Mouse (Mus musculus) limb, embryonic 14.5 days (tissue): ENCODE measurements around the gene Hist2h3c1. TPM values are rescaled to one million over a fixed set of nuclear protein-coding genes. Genes with fewer than 3 reads are reported as not detected.

Experiments used
- ATAC-seq: fragments of 200-750 bp; cut with Nextera tagmentation; 2 replicates; pipeline ENCODE4 v1.8.0; 2017; ENCODE audit warnings: low read depth, moderate number of reproducible peaks, moderate TSS enrichment; ENCODE audit not compliant: low FRiP score
- DNase-seq: peaks from one replicate; pipeline ENCODE4 v3.0.0-alpha.2; 2015; ENCODE audit warnings: low spot score
- H3K27ac ChIP-seq: fragments of 300-500 bp; sonication (generic); replicated peaks from 2 replicates; pipeline ENCODE4 v1.5.1; 2014; ENCODE audit warnings: low read depth, mild to moderate bottlenecking, low read length, moderate library complexity, mixed read lengths
- H3K27me3 ChIP-seq: fragments of 300-500 bp; sonication (generic); 2 replicates; pipeline ENCODE4 v1.6.1; 2014; ENCODE audit warnings: low read length, mixed read lengths; ENCODE audit not compliant: control insufficient read depth, insufficient read depth
- H3K36me3 ChIP-seq: fragments of 300-500 bp; sonication (generic); 2 replicates; pipeline ENCODE4 v1.6.1; 2014; ENCODE audit warnings: mild to moderate bottlenecking, low read length, moderate library complexity, mixed read lengths; ENCODE audit not compliant: control insufficient read depth, insufficient read depth
- H3K4me1 ChIP-seq: fragments of 300-500 bp; sonication (generic); 2 replicates; pipeline ENCODE4 v1.6.1; 2014; ENCODE audit warnings: antibody characterized with exemption, low read length, mixed read lengths; ENCODE audit not compliant: control insufficient read depth, insufficient read depth
- H3K4me2 ChIP-seq: fragments of 300-500 bp; sonication (generic); replicated peaks from 2 replicates; pipeline ENCODE4 v1.6.1; 2014; ENCODE audit warnings: low read depth, mild to moderate bottlenecking, low read length, moderate library complexity; ENCODE audit not compliant: severe bottlenecking
- H3K4me3 ChIP-seq: fragments of 300-500 bp; sonication (generic); replicated peaks from 2 replicates; pipeline ENCODE4 v1.5.1; 2014; ENCODE audit warnings: low read length
- H3K9ac ChIP-seq: fragments of 300-500 bp; sonication (generic); 2 replicates; pipeline ENCODE4 v1.6.1; 2014; ENCODE audit warnings: mild to moderate bottlenecking, low read depth, low read length, moderate library complexity; ENCODE audit not compliant: severe bottlenecking
- H3K9me3 ChIP-seq: fragments of 300-500 bp; sonication (generic); 2 replicates; pipeline ENCODE4 v1.6.1; 2016; ENCODE audit warnings: low read length; ENCODE audit not compliant: control insufficient read depth
- POLR2A ChIP-seq: fragments of 200-500 bp; IDR thresholded peaks from 2 replicates; pipeline ENCODE4 v1.8.0; 2012; ENCODE audit warnings: inconsistent platforms, mild to moderate bottlenecking, moderate library complexity, borderline replicate concordance; ENCODE audit not compliant: insufficient read depth, insufficient read length; ENCODE audit errors: extremely low read depth
- WGBS: fragments of 180-500 bp; shearing (Covaris S2); extraction: QIAGEN DNeasy Blood & Tissue Kit; methylation state at CpG from one replicate; pipeline ENCODE4 v1.1.7; 2014; 5-methylcytosine and 5-hydroxymethylcytosine counted together
- polyA plus RNA-seq, 2 experiments: library from polyadenylated mRNA; depleted of rRNA in 1 of 2; stranded (reverse) in 1 of 2; unstranded in 1 of 2; fragments of >200 nt; fragmentation: Nextera tagmentation in 1 of 2; extraction: Ambion mirVana in 1 of 2; gene quantifications; 2 replicates each; pipeline versions ENCODE4 v1.2.1 to v1.2.3; 2012 to 2014

Hist2h3c1 gene
- polyA plus RNA-seq, 2 experiments: 0.66 TPM; not detected in 1

- TF ChIP-seq POLR2A: no peak
Observed at GRCm38 (mm10) chr3:96248141-96249033, 1.9 kb downstream of the Hist2h3c1 start.

GRCm38 (mm10) chr3:96249034-96249345 is 2.5 kb downstream of the Hist2h3c1 start:
- ATAC-seq (no peak), DNase-seq (no peak)
- Histone ChIP-seq H3K27me3 (no peaks in the 10 kb centered on the region), H3K4me2 (peak overlapping the region; percentile 49; the same call in 1 of the 2 replicates), H3K36me3 (no peaks in the 10 kb centered on the region), H3K4me1 (peaks cover 20% of the 10 kb centered on the region), H3K9ac (no peak overlapping the region), H3K9me3 (no peaks in the 10 kb centered on the region), H3K27ac (no peak overlapping the region), H3K4me3 (0 out of 2 replicates have a peak overlapping the region, but pooled peaks have one; percentile 39)
- TF ChIP-seq POLR2A: no peak
- 48% methylated on average over 4 of the region's 4 CpGs for WGBS

More at GRCm38 (mm10) chr3:96248141-96249033, 1.9 kb downstream of the Hist2h3c1 start:
- ATAC-seq: no peak
- WGBS: 36% methylated on average over 6 of the region's 6 CpGs
- Histone ChIP-seq H3K27ac (no peak overlapping the region), H3K4me2 (peak overlapping the region; percentile 49), H3K36me3 (no peaks in the 10 kb centered on the region), H3K4me3 (peak overlapping the region; percentile 39), H3K4me1 (peaks cover 22% of the 10 kb centered on the region), H3K27me3 (no peaks in the 10 kb centered on the region), H3K9ac (peak overlapping the region; percentile 59; the same call in 1 of the 2 replicates), H3K9me3 (no peaks in the 10 kb centered on the region)
- DNase-seq: no peak

- no peak overlapping the region for H3K9ac ChIP-seq
- no peaks in the 10 kb centered on the region for H3K9me3 ChIP-seq
- TF ChIP-seq POLR2A: no peak
- no peak overlapping the region for H3K27ac ChIP-seq
- no peaks in the 10 kb centered on the region for H3K36me3 ChIP-seq
- H3K4me2 ChIP-seq: no peak overlapping the region
- no peak overlapping the region for H3K4me3 ChIP-seq
- no peak for DNase-seq
- peaks cover 14% of the 10 kb centered on the region for H3K4me1 ChIP-seq
- ATAC-seq: no peak
- 16% methylated on average over 3 of the region's 3 CpGs for WGBS
- no peaks in the 10 kb centered on the region for H3K27me3 ChIP-seq
Observed at GRCm38 (mm10) chr3:96250890-96251289, 4.4 kb downstream of the Hist2h3c1 start.

GRCm38 (mm10) chr3:96251787-96252186 is 5.3 kb downstream of the Hist2h3c1 start:
- WGBS: 80% methylated on average over 3 of the region's 3 CpGs
- DNase-seq (no peak), ATAC-seq (no peak)
- no peak for TF ChIP-seq POLR2A
- no peaks in the 10 kb centered on the region for H3K9me3 ChIP-seq
- no peak overlapping the region for H3K27ac ChIP-seq
- H3K27me3 ChIP-seq: no peaks in the 10 kb centered on the region
- no peaks in the 10 kb centered on the region for H3K36me3 ChIP-seq
- no peak overlapping the region for H3K4me2 ChIP-seq
- peaks cover 19% of the 10 kb centered on the region for H3K4me1 ChIP-seq
- H3K4me3 ChIP-seq: no peak overlapping the region
- H3K9ac ChIP-seq: no peak overlapping the region

GRCm38 (mm10) chr3:96254683-96255355 is 8.3 kb downstream of the Hist2h3c1 start:
- H3K27me3 ChIP-seq: no peaks in the 10 kb centered on the region
- H3K27ac ChIP-seq: no peak overlapping the region
- no peaks in the 10 kb centered on the region for H3K9me3 ChIP-seq
- peak; percentile 40 for DNase-seq
- H3K4me2 ChIP-seq: no peak overlapping the region
- H3K36me3 ChIP-seq: no peaks in the 10 kb centered on the region
- ATAC-seq: no peak
- TF ChIP-seq POLR2A: no peak
- H3K4me1 ChIP-seq: peaks cover 9% of the 10 kb centered on the region; the same call in 1 of the 2 replicates
- 36% methylated on average over 10 of the region's 10 CpGs for WGBS
- no peak overlapping the region for H3K4me3 ChIP-seq
- H3K9ac ChIP-seq: no peak overlapping the region
